Comparison of ENCODE assay signal across 12 mouse cellular contexts in genomic region chrX:107858165-107858564, GRCm38 (mm10). TPM values are rescaled to one million over a fixed set of nuclear protein-coding genes. Genes with fewer than 3 reads are reported as not detected.
DNase-seq lines count a peak whose midpoint lies in the region; ATAC-seq lines count a peak whose summit lies in the region.
"Had no signal": no experiment of that assay in that cellular context is flagged by ENCODE, and none has a peak within 500 bp of the region (broad histone marks: within the 10 kb centered on the region; RNA-seq: fewer than 3 reads in every experiment).

No protein-coding gene starts in this region.

- H3K4me3 ChIP-seq in hindbrain, embryonic 11.5 days (ENCODE audit: low read depth, low read length) = no peak overlapping the region
- no peak overlapping the region for H3K4me3 ChIP-seq in hindbrain, embryonic 16.5 days (ENCODE audit: low read length)
- H3K4me3 ChIP-seq in limb, embryonic 11.5 days (ENCODE audit: low read depth, low read length) = no peak overlapping the region
- H3K4me3 ChIP-seq: left cerebral cortex, adult 2 months; liver, embryonic 12.5 days had no signal

- no peaks in the 10 kb centered on the region for H3K9me3 ChIP-seq in hindbrain, embryonic 11.5 days (ENCODE audit: control insufficient read depth, low read length)
- no peaks in the 10 kb centered on the region for H3K9me3 ChIP-seq in hindbrain, embryonic 16.5 days (ENCODE audit: control insufficient read depth, low read length)
- H3K9me3 ChIP-seq in limb, embryonic 11.5 days (ENCODE audit: control insufficient read depth, low read length) = no peaks in the 10 kb centered on the region
- H3K9me3 ChIP-seq: liver, embryonic 12.5 days had no signal

- H3K36me3 ChIP-seq in hindbrain, embryonic 11.5 days (ENCODE audit: control insufficient read depth, insufficient read depth, low read length) = no peaks in the 10 kb centered on the region
- H3K36me3 ChIP-seq in hindbrain, embryonic 16.5 days (ENCODE audit: control insufficient read depth, insufficient read depth, low read length) = no peaks in the 10 kb centered on the region
- no peaks in the 10 kb centered on the region for H3K36me3 ChIP-seq in limb, embryonic 11.5 days (ENCODE audit: control insufficient read depth, insufficient read depth, low read length)
- H3K36me3 ChIP-seq: liver, embryonic 12.5 days had no signal

- H3K4me1 ChIP-seq in hindbrain, embryonic 11.5 days (replicated peaks; ENCODE audit: control insufficient read depth, insufficient read depth, low read length) = no peaks in the 10 kb centered on the region
- no peaks in the 10 kb centered on the region for H3K4me1 ChIP-seq in hindbrain, embryonic 16.5 days (ENCODE audit: control insufficient read depth, insufficient read depth, low read depth, low read length)
- no peaks in the 10 kb centered on the region for H3K4me1 ChIP-seq in limb, embryonic 11.5 days (ENCODE audit: control insufficient read depth, insufficient read depth, low read length)
- H3K4me1 ChIP-seq: liver, embryonic 12.5 days had no signal

- no peaks in the 10 kb centered on the region for H3K27me3 ChIP-seq in hindbrain, embryonic 11.5 days (ENCODE audit: control insufficient read depth, insufficient read depth, low read length)
- no peaks in the 10 kb centered on the region for H3K27me3 ChIP-seq in hindbrain, embryonic 16.5 days (replicated peaks; ENCODE audit: control insufficient read depth, insufficient read depth, low read length)
- H3K27me3 ChIP-seq in limb, embryonic 11.5 days (ENCODE audit: control insufficient read depth, insufficient read depth, low read length) = no peaks in the 10 kb centered on the region
- H3K27me3 ChIP-seq: CH12.LX; liver, embryonic 12.5 days had no signal

- 39% methylated on average over 4 of the region's 4 CpGs for WGBS in hindbrain, embryonic 11.5 days
- 19% methylated on average over 4 of the region's 4 CpGs for WGBS in hindbrain, embryonic 16.5 days
- 26% methylated on average over 4 of the region's 4 CpGs for WGBS in limb, embryonic 11.5 days

- no peak overlapping the region for H3K27ac ChIP-seq in hindbrain, embryonic 11.5 days (ENCODE audit: low read depth, low read length)
- no peak overlapping the region for H3K27ac ChIP-seq in hindbrain, embryonic 16.5 days (ENCODE audit: low read depth, low read length)
- H3K27ac ChIP-seq in limb, embryonic 11.5 days (replicated peaks; ENCODE audit: low read depth, low read length) = no peak overlapping the region
- H3K27ac ChIP-seq: hindbrain, embryonic 14.5 days; left cerebral cortex, adult 2 months; liver, embryonic 12.5 days had no signal

- ATAC-seq in hindbrain, embryonic 11.5 days (ENCODE audit: low FRiP score) = no peak
- ATAC-seq in hindbrain, embryonic 16.5 days = no peak
- ATAC-seq in limb, embryonic 11.5 days (ENCODE audit: insufficient number of reproducible peaks, low FRiP score, low TSS enrichment, low read depth) = no peak
- ATAC-seq: liver, embryonic 12.5 days had no signal

- DNase-seq in hindbrain, embryonic 11.5 days (ENCODE audit: low spot score) = peak; percentile 3
- peak; percentile 19 for DNase-seq in 3T3-L1 (ENCODE audit: low read depth, low spot score)
- DNase-seq in NIH3T3 (ENCODE audit: low read depth) = peak; percentile 20
- DNase-seq in limb, embryonic 11.5 days (ENCODE audit: low spot score) = peak; percentile 32
- no peak for DNase-seq in frontal cortex, postnatal 14 days (ENCODE audit: low spot score in 2 of 2)
- DNase-seq in thymus, postnatal 14 days = no peak
- DNase-seq: cerebellum, adult 9-11 months had no signal

- no peak overlapping the region for H3K4me2 ChIP-seq in hindbrain, embryonic 11.5 days (replicated peaks; ENCODE audit: low read depth, low read length)
- H3K4me2 ChIP-seq in hindbrain, embryonic 16.5 days (ENCODE audit: low read length) = no peak overlapping the region
- no peak overlapping the region for H3K4me2 ChIP-seq in limb, embryonic 11.5 days (ENCODE audit: low read depth, severe bottlenecking)
- H3K4me2 ChIP-seq: hindbrain, embryonic 14.5 days; liver, embryonic 12.5 days had no signal

- H3K9ac ChIP-seq in hindbrain, embryonic 11.5 days (ENCODE audit: low read depth, low read length) = no peak overlapping the region
- H3K9ac ChIP-seq in hindbrain, embryonic 16.5 days (ENCODE audit: low read depth, low read length) = no peak overlapping the region
- no peak overlapping the region for H3K9ac ChIP-seq in limb, embryonic 11.5 days (ENCODE audit: low read length)
- H3K9ac ChIP-seq: hindbrain, embryonic 14.5 days; liver, embryonic 12.5 days had no signal

RNA-seq across cellular contexts. Expression of gene 2610002M06Rik, which starts 42.0 kb away (rescaled TPM):
- 9.8 and 10.5 TPM in 2 replicates for polyA plus RNA-seq in hindbrain, embryonic 11.5 days (2014; fragmentation: Nextera tagmentation; extraction: Ambion mirVana)
- 23.3 and 23.5 TPM in 2 replicates for polyA plus RNA-seq in hindbrain, embryonic 16.5 days (2015; fragmentation: Nextera tagmentation; extraction: Ambion mirVana)
- polyA plus RNA-seq in limb, embryonic 11.5 days (2014; fragmentation: Nextera tagmentation; extraction: Ambion mirVana) = 7.4 and 8.7 TPM in 2 replicates

Comparison
In these comparisons a context has a peak if more than half of its experiments do, and no peak if none do; other contexts are left out.
1. DNase-seq: peak in hindbrain, embryonic 11.5 days (single experiment), 3T3-L1 (single experiment), NIH3T3 (single experiment) and limb, embryonic 11.5 days (single experiment); none in frontal cortex, postnatal 14 days (0 of 2) and thymus, postnatal 14 days (single experiment).